Mouse (Mus musculus) intestine, embryonic 16.5 days (tissue): ENCODE data around the gene Rab3il1. TPM values are rescaled to one million over a fixed set of nuclear protein-coding genes. Genes with fewer than 3 reads are reported as not detected.
A peak's percentile ranks its signal among the peaks of the same experiment; 100 is the strongest.

Experiments
- ATAC-seq: fragments of 200-750 bp; cut with Nextera tagmentation; 2 replicates; pipeline ENCODE4 v1.8.0; 2017; ENCODE audit warnings: moderate TSS enrichment, moderate library complexity
- H3K27ac ChIP-seq: fragments of 300-500 bp; sonication (generic); 2 replicates; pipeline ENCODE4 v1.5.1; 2014; ENCODE audit warnings: mild to moderate bottlenecking, low read length
- H3K27me3 ChIP-seq: fragments of 300-500 bp; sonication (generic); replicated peaks from 2 replicates; pipeline ENCODE4 v1.6.1; 2014; ENCODE audit warnings: low read length, control low read depth, mixed read lengths; ENCODE audit not compliant: control insufficient read depth, insufficient read depth
- H3K36me3 ChIP-seq: fragments of 300-500 bp; sonication (generic); 2 replicates; pipeline ENCODE4 v1.6.1; 2014; ENCODE audit warnings: low read length, control low read depth; ENCODE audit not compliant: control insufficient read depth, insufficient read depth
- H3K4me1 ChIP-seq: fragments of 300-500 bp; sonication (generic); 2 replicates; pipeline ENCODE4 v1.6.1; 2014; ENCODE audit warnings: low read length, control low read depth, mixed read lengths; ENCODE audit not compliant: control insufficient read depth, insufficient read depth
- H3K4me2 ChIP-seq: fragments of 300-500 bp; sonication (generic); 2 replicates; pipeline ENCODE4 v1.6.1; 2014; ENCODE audit warnings: low read depth, low read length, control low read depth
- H3K4me3 ChIP-seq: fragments of 300-500 bp; sonication (generic); 2 replicates; pipeline ENCODE4 v1.5.1; 2014; ENCODE audit warnings: mild to moderate bottlenecking, low read length
- H3K9ac ChIP-seq: fragments of 300-500 bp; sonication (generic); 2 replicates; pipeline ENCODE4 v1.6.1; 2014; ENCODE audit warnings: low read depth, low read length
- H3K9me3 ChIP-seq: fragments of 300-500 bp; sonication (generic); 2 replicates; pipeline ENCODE4 v1.6.1; 2016; ENCODE audit warnings: low read length, control low read depth; ENCODE audit not compliant: control insufficient read depth
- WGBS: fragments of 180-500 bp; shearing (Covaris S2); extraction: QIAGEN DNeasy Blood & Tissue Kit; methylation state at CpG from one replicate; pipeline ENCODE4 v1.1.7; 2014; 5-methylcytosine and 5-hydroxymethylcytosine counted together
- polyA plus RNA-seq: library from polyadenylated mRNA; unstranded; fragments of >200 nt; fragmentation: Nextera tagmentation; extraction: Ambion mirVana; gene quantifications from 2 replicates; pipeline ENCODE4 v1.2.1, GENCODE M21; 2015

Gene Rab3il1
- polyA plus RNA-seq, 1 experiment from 2014 or later = 45.7 TPM

GRCm38 (mm10) chr19:10055261-10055660 is 53.8 kb downstream of the Rab3il1 start:
- Histone ChIP-seq H3K4me2 (no peak overlapping the region), H3K4me1 (peaks cover 43% of the 10 kb centered on the region), H3K27me3 (no peaks in the 10 kb centered on the region), H3K27ac (no peak overlapping the region), H3K9me3 (no peaks in the 10 kb centered on the region), H3K4me3 (no peak overlapping the region), H3K9ac (no peak overlapping the region), H3K36me3 (peaks cover 3% of the 10 kb centered on the region; the same call in 1 of the 2 replicates)
- 62% methylated on average over 3 of the region's 3 CpGs for WGBS
- no peak for ATAC-seq

GRCm38 (mm10) chr19:10055783-10056660 is 54.6 kb downstream of the Rab3il1 start:
- Histone ChIP-seq H3K4me3 (no peak overlapping the region), H3K9ac (0 out of 2 replicates have a peak overlapping the region, but pooled peaks have one; percentile 4), H3K4me1 (peaks cover 42% of the 10 kb centered on the region), H3K36me3 (peaks cover 3% of the 10 kb centered on the region; the same call in 1 of the 2 replicates), H3K9me3 (no peaks in the 10 kb centered on the region), H3K27ac (0 out of 2 replicates have a peak overlapping the region, but pooled peaks have one; percentile 6), H3K4me2 (no peak overlapping the region), H3K27me3 (no peaks in the 10 kb centered on the region)
- no peak for ATAC-seq
- 85% methylated on average over 22 of the region's 22 CpGs for WGBS

GRCm38 (mm10) chr19:10056686-10057085 is 55.2 kb downstream of the Rab3il1 start:
- 83% methylated on average over 3 of the region's 3 CpGs for WGBS
- peaks cover 3% of the 10 kb centered on the region; the same call in 1 of the 2 replicates for H3K36me3 ChIP-seq

GRCm38 (mm10) chr19:10057486-10058351 is 56.2 kb downstream of the Rab3il1 start:
- Histone ChIP-seq H3K9me3 (no peaks in the 10 kb centered on the region), H3K9ac (peak overlapping the region; percentile 20; the same call in 1 of the 2 replicates), H3K4me1 (peaks cover 43% of the 10 kb centered on the region), H3K36me3 (peaks cover 5% of the 10 kb centered on the region; the same call in 1 of the 2 replicates), H3K27ac (peak overlapping the region; percentile 59), H3K27me3 (no peaks in the 10 kb centered on the region), H3K4me2 (peak overlapping the region; percentile 20; the same call in 1 of the 2 replicates), H3K4me3 (no peak overlapping the region)
- 40% methylated on average over 11 of the region's 11 CpGs for WGBS
- peak; percentile 49 for ATAC-seq

More at GRCm38 (mm10) chr19:10056686-10057085, 55.2 kb downstream of the Rab3il1 start:
- no peak for ATAC-seq
- H3K4me3 ChIP-seq = no peak overlapping the region
- H3K4me2 ChIP-seq = no peak overlapping the region
- 0 out of 2 replicates have a peak overlapping the region, but pooled peaks have one; percentile 6 for H3K27ac ChIP-seq
- H3K9me3 ChIP-seq = no peaks in the 10 kb centered on the region
- H3K9ac ChIP-seq = no peak overlapping the region
- H3K27me3 ChIP-seq = no peaks in the 10 kb centered on the region
- H3K4me1 ChIP-seq = peaks cover 43% of the 10 kb centered on the region

GRCm38 (mm10) chr19:10058352-10058825 is 56.9 kb downstream of the Rab3il1 start:
- no peak overlapping the region for H3K4me2 ChIP-seq
- peak overlapping the region; percentile 54 for H3K27ac ChIP-seq
- whole genome bisulfite sequencing = 88% methylated on average over 1 of the region's 1 CpGs
- peaks cover 5% of the 10 kb centered on the region; the same call in 1 of the 2 replicates for H3K36me3 ChIP-seq
- H3K9ac ChIP-seq = no peak overlapping the region
- ATAC-seq = no peak
- H3K4me1 ChIP-seq = peaks cover 43% of the 10 kb centered on the region
- H3K27me3 ChIP-seq = no peaks in the 10 kb centered on the region
- H3K4me3 ChIP-seq = no peak overlapping the region
- no peaks in the 10 kb centered on the region for H3K9me3 ChIP-seq

GRCm38 (mm10) chr19:10058876-10059427 is 57.5 kb downstream of the Rab3il1 start:
- Histone ChIP-seq H3K4me3 (no peak overlapping the region), H3K27me3 (no peaks in the 10 kb centered on the region), H3K27ac (peak overlapping the region; percentile 34), H3K36me3 (peaks cover 6% of the 10 kb centered on the region; the same call in 1 of the 2 replicates), H3K9ac (no peak overlapping the region), H3K4me2 (no peak overlapping the region; the same call in 1 of the 2 replicates), H3K4me1 (peaks cover 43% of the 10 kb centered on the region), H3K9me3 (no peaks in the 10 kb centered on the region)
- 57% methylated on average over 9 of the region's 9 CpGs for WGBS
- no peak for ATAC-seq

- peak; percentile 85 for ATAC-seq
- Histone ChIP-seq H3K27ac (peak overlapping the region; percentile 90), H3K36me3 (peaks cover 15% of the 10 kb centered on the region), H3K4me1 (peaks cover 43% of the 10 kb centered on the region), H3K27me3 (no peaks in the 10 kb centered on the region), H3K4me2 (peak overlapping the region; percentile 36), H3K9ac (0 out of 2 replicates have a peak overlapping the region, but pooled peaks have one; percentile 36), H3K4me3 (peak overlapping the region; percentile 23), H3K9me3 (no peaks in the 10 kb centered on the region)
- 28% methylated on average over 10 of the region's 10 CpGs for WGBS
Measured at GRCm38 (mm10) chr19:10059911-10060567, 58.6 kb downstream of the Rab3il1 start.

GRCm38 (mm10) chr19:10060783-10061590 is 59.5 kb downstream of the Rab3il1 start:
- Histone ChIP-seq H3K27me3 (no peaks in the 10 kb centered on the region), H3K9ac (0 out of 2 replicates have a peak overlapping the region, but pooled peaks have one; percentile 23), H3K9me3 (no peaks in the 10 kb centered on the region), H3K36me3 (peaks cover 17% of the 10 kb centered on the region), H3K4me1 (peaks cover 48% of the 10 kb centered on the region), H3K4me3 (no peak overlapping the region), H3K27ac (peak overlapping the region; percentile 90), H3K4me2 (no peak overlapping the region)
- ATAC-seq = peak; percentile 49
- 44% methylated on average over 8 of the region's 8 CpGs for WGBS
